Mouse (Mus musculus): ENCODE measurements around the gene S100a2.
A peak's percentile ranks its signal among the peaks of the same experiment; 100 is the strongest.

The S100a2 gene

GRCm38 (mm10) chr3:90589947-90590346 is at the start of gene S100a2:
Gene S100a2, plus strand, starts transcription at chr3:90590247.
- no peak for DNase-seq (ENCODE audit: low spot score)

- DNase-seq (ENCODE audit: low spot score): peak; percentile 73
These were observed 49.1 kb upstream of the S100a2 start for GRCm38 (mm10) chr3:90540904-90541303.

GRCm38 (mm10) chr3:90549676-90550420 is 40.2 kb upstream of the S100a2 start:
- DNase-seq (ENCODE audit: low spot score): no peak

GRCm38 (mm10) chr3:90550421-90550790 is 39.6 kb upstream of the S100a2 start:
- no peak for DNase-seq (ENCODE audit: low spot score)

- no peak for DNase-seq (ENCODE audit: low spot score)
These were observed 37.8 kb upstream of the S100a2 start for GRCm38 (mm10) chr3:90552231-90552630.

GRCm38 (mm10) chr3:90555954-90556353 is 34.1 kb upstream of the S100a2 start:
- no peak for DNase-seq (ENCODE audit: low spot score)

GRCm38 (mm10) chr3:90560008-90560628 is 29.9 kb upstream of the S100a2 start, which contains the start of gene S100a3:
Gene S100a3, plus strand, starts transcription at chr3:90560578.
- DNase-seq (ENCODE audit: low spot score): no peak

GRCm38 (mm10) chr3:90574691-90575090 is 15.4 kb upstream of the S100a2 start:
- no peak for DNase-seq (ENCODE audit: low spot score)

- no peak for DNase-seq (ENCODE audit: low spot score)
These were observed 14.7 kb upstream of the S100a2 start for GRCm38 (mm10) chr3:90575320-90575719.

GRCm38 (mm10) chr3:90576351-90577001 is 13.6 kb upstream of the S100a2 start:
- DNase-seq (ENCODE audit: low spot score): no peak

GRCm38 (mm10) chr3:90579433-90579832 is 10.6 kb upstream of the S100a2 start:
- DNase-seq (ENCODE audit: low spot score): no peak

GRCm38 (mm10) chr3:90581141-90581540 is 8.9 kb upstream of the S100a2 start:
- no peak for DNase-seq (ENCODE audit: low spot score)

- no peak for DNase-seq (ENCODE audit: low spot score)
These were observed 7.9 kb upstream of the S100a2 start for GRCm38 (mm10) chr3:90582156-90582555.

GRCm38 (mm10) chr3:90582556-90582955 is 7.5 kb upstream of the S100a2 start:
- DNase-seq (ENCODE audit: low spot score): no peak

GRCm38 (mm10) chr3:90583893-90584292 is 6.2 kb upstream of the S100a2 start:
- no peak for DNase-seq (ENCODE audit: low spot score)

GRCm38 (mm10) chr3:90585595-90585994 is 4.5 kb upstream of the S100a2 start:
- DNase-seq (ENCODE audit: low spot score): peak; percentile 74

GRCm38 (mm10) chr3:90586016-90586643 is 3.9 kb upstream of the S100a2 start:
- no peak for DNase-seq (ENCODE audit: low spot score)

GRCm38 (mm10) chr3:90586906-90587305 is 3.1 kb upstream of the S100a2 start:
- DNase-seq (ENCODE audit: low spot score): peak; percentile 88

GRCm38 (mm10) chr3:90587361-90588101 is 2.5 kb upstream of the S100a2 start:
- DNase-seq (ENCODE audit: low spot score): peak; percentile 30

GRCm38 (mm10) chr3:90589390-90589789 is 657 bp upstream of the S100a2 start:
- DNase-seq (ENCODE audit: low spot score): no peak

- DNase-seq (ENCODE audit: low spot score): no peak
These were observed 4.4 kb downstream of the S100a2 start for GRCm38 (mm10) chr3:90594466-90594865.

GRCm38 (mm10) chr3:90595556-90595955 is 5.5 kb downstream of the S100a2 start:
- DNase-seq (ENCODE audit: low spot score): no peak
